8 mouse cellular contexts compared by ENCODE assay signal in genomic region chr14:26668371-26669291, GRCm38 (mm10). TPM values are rescaled to one million over a fixed set of nuclear protein-coding genes. Genes with fewer than 3 reads are reported as not detected.
DNase-seq lines count a peak whose midpoint lies in the region; ATAC-seq and TF ChIP-seq lines count a peak whose summit lies in the region.

No protein-coding gene starts in this region.

- DNase-seq in 3134 (ENCODE audit: extremely low read depth, insufficient read length, low spot score), result peak; percentile 40
- peak; percentile 32 for DNase-seq in embryo, embryonic 9.5 days (ENCODE audit: extremely low spot score)
- peak; percentile 61 for DNase-seq in kidney, postnatal 10 days
- DNase-seq in liver, embryonic 13.5 days, result peak; percentile 52
- peak; percentile 44 to 45 for DNase-seq in natural killer cell, adult 2 months (ENCODE audit: low spot score in 2 of 2)
- peak; percentile 63 for DNase-seq in stomach, postnatal 0 days (ENCODE audit: low spot score)

- H3K27me3 ChIP-seq in heart, embryonic 13.5 days (replicated peaks), result no peaks in the 10 kb centered on the region
- no peaks in the 10 kb centered on the region for H3K27me3 ChIP-seq in liver, embryonic 13.5 days
- no peaks in the 10 kb centered on the region for H3K27me3 ChIP-seq in stomach, postnatal 0 days (ENCODE audit: control insufficient read depth, insufficient read depth, low read length)

- peak; percentile 17 for ATAC-seq in activated CD4-positive, CD25-positive, alpha-beta regulatory T cell, adult 4 months
- peak; percentile 28; the same call in 1 of the 2 replicates for ATAC-seq in heart, embryonic 13.5 days (ENCODE audit: extremely low read depth, insufficient number of reproducible peaks, low FRiP score, low TSS enrichment)
- ATAC-seq in liver, embryonic 13.5 days (ENCODE audit: low read depth), result peak; percentile 64
- ATAC-seq in stomach, postnatal 0 days (ENCODE audit: low FRiP score, low TSS enrichment), result peak; percentile 55

- TF ChIP-seq EP300 in stomach, postnatal 0 days (optimal IDR thresholded peaks at IDR 0.05), result no peak

- peak overlapping the region; percentile 98 for H3K4me3 ChIP-seq in heart, embryonic 13.5 days
- H3K4me3 ChIP-seq in liver, embryonic 13.5 days (replicated peaks), result peak overlapping the region; percentile 95
- H3K4me3 ChIP-seq in stomach, postnatal 0 days (ENCODE audit: low read depth, low read length), result peak overlapping the region; percentile 87

- 0 out of 2 replicates have a peak, but pooled peaks have one; percentile 22 for TF ChIP-seq CTCF in stomach, postnatal 0 days (IDR thresholded peaks at IDR 0.05; ENCODE audit: low read depth)

- H3K9ac ChIP-seq in heart, embryonic 13.5 days, result peak overlapping the region; percentile 93
- peak overlapping the region; percentile 92 for H3K9ac ChIP-seq in liver, embryonic 13.5 days
- H3K9ac ChIP-seq in stomach, postnatal 0 days (ENCODE audit: low read length), result peak overlapping the region; percentile 92

- H3K4me1 ChIP-seq in heart, embryonic 13.5 days, result peaks cover 26% of the 10 kb centered on the region
- peaks cover 54% of the 10 kb centered on the region for H3K4me1 ChIP-seq in liver, embryonic 13.5 days (replicated peaks)
- H3K4me1 ChIP-seq in stomach, postnatal 0 days (replicated peaks; ENCODE audit: control insufficient read depth, insufficient read depth), result peaks cover 2% of the 10 kb centered on the region; the same call in 1 of the 2 replicates

- H3K4me2 ChIP-seq in heart, embryonic 13.5 days, result peak overlapping the region; percentile 99
- H3K4me2 ChIP-seq in liver, embryonic 13.5 days, result peak overlapping the region; percentile 98
- peak overlapping the region; percentile 93 for H3K4me2 ChIP-seq in stomach, postnatal 0 days (replicated peaks; ENCODE audit: low read depth)

- H3K36me3 ChIP-seq in heart, embryonic 13.5 days, result peaks cover 25% of the 10 kb centered on the region
- H3K36me3 ChIP-seq in liver, embryonic 13.5 days, result peaks cover 23% of the 10 kb centered on the region
- H3K36me3 ChIP-seq in stomach, postnatal 0 days (ENCODE audit: control insufficient read depth, insufficient read depth, low read length), result peaks cover 3% of the 10 kb centered on the region; the same call in 1 of the 2 replicates

- H3K9me3 ChIP-seq in heart, embryonic 13.5 days, result no peaks in the 10 kb centered on the region
- no peaks in the 10 kb centered on the region for H3K9me3 ChIP-seq in liver, embryonic 13.5 days (replicated peaks)
- H3K9me3 ChIP-seq in stomach, postnatal 0 days (ENCODE audit: control insufficient read depth, low read length), result no peaks in the 10 kb centered on the region

- WGBS in heart, embryonic 13.5 days, result under 1% methylated on average over 72 of the region's 73 CpGs
- under 1% methylated on average over 73 of the region's 73 CpGs for WGBS in liver, embryonic 13.5 days (ENCODE audit: insufficient replicate concordance)
- under 1% methylated on average over 70 of the region's 73 CpGs for WGBS in stomach, postnatal 0 days

- H3K27ac ChIP-seq in heart, embryonic 13.5 days (replicated peaks), result peak overlapping the region; percentile 88
- H3K27ac ChIP-seq in liver, embryonic 13.5 days, result peak overlapping the region; percentile 89
- peak overlapping the region; percentile 93 for H3K27ac ChIP-seq in stomach, postnatal 0 days (replicated peaks)

RNA-seq across cellular contexts. Expression of gene Pde12, which starts 1.1 kb away (rescaled TPM):
- 1 to 10 TPM; 4.8 to 4.9 TPM for polyA plus RNA-seq in activated CD4-positive, CD25-positive, alpha-beta regulatory T cell, adult 4 months (2017; shearing (Covaris generic))
- 7.5 and 7.6 TPM in 2 replicates for polyA plus RNA-seq in heart, embryonic 13.5 days (2015; fragmentation: Nextera tagmentation; extraction: Ambion mirVana)
- 8.4 and 9.6 TPM in 2 replicates for polyA plus RNA-seq in liver, embryonic 13.5 days (2015; fragmentation: Nextera tagmentation; extraction: Ambion mirVana)
- polyA plus RNA-seq in stomach, postnatal 0 days (2015; fragmentation: Nextera tagmentation; extraction: Ambion mirVana), result 9.3 and 9.8 TPM in 2 replicates

RNA-seq across cellular contexts. Expression of gene Dnah12, which starts 24.4 kb away (rescaled TPM):
- polyA plus RNA-seq in activated CD4-positive, CD25-positive, alpha-beta regulatory T cell, adult 4 months (2017; shearing (Covaris generic)), result not detected
- 0.01 TPM in 2 replicates for polyA plus RNA-seq in heart, embryonic 13.5 days (2015; fragmentation: Nextera tagmentation; extraction: Ambion mirVana)
- polyA plus RNA-seq in liver, embryonic 13.5 days (2015; fragmentation: Nextera tagmentation; extraction: Ambion mirVana), result 0.02 TPM in 2 replicates
- 0.01 and 0.02 TPM in 2 replicates for polyA plus RNA-seq in stomach, postnatal 0 days (2015; fragmentation: Nextera tagmentation; extraction: Ambion mirVana)

RNA-seq across cellular contexts. Expression of gene Arf4, which starts 30.8 kb away (rescaled TPM):
- 100 to 1,000 TPM; 244 to 255 TPM for polyA plus RNA-seq in activated CD4-positive, CD25-positive, alpha-beta regulatory T cell, adult 4 months (2017; shearing (Covaris generic))
- 440 and 447 TPM in 2 replicates for polyA plus RNA-seq in heart, embryonic 13.5 days (2015; fragmentation: Nextera tagmentation; extraction: Ambion mirVana)
- 160 and 203 TPM in 2 replicates for polyA plus RNA-seq in liver, embryonic 13.5 days (2015; fragmentation: Nextera tagmentation; extraction: Ambion mirVana)
- polyA plus RNA-seq in stomach, postnatal 0 days (2015; fragmentation: Nextera tagmentation; extraction: Ambion mirVana), result 411 and 419 TPM in 2 replicates

Comparison
In these comparisons a context has a peak if more than half of its experiments do, and no peak if none do; other contexts are left out.
1. Peak in every context shown above with its lines: DNase-seq, ATAC-seq, H3K4me3 ChIP-seq and H3K27ac ChIP-seq.